Mouse (Mus musculus): Measurements from ENCODE around the gene Tsks.

- TF ChIP-seq CTCF (conservative IDR thresholded peaks at IDR 0.05; ENCODE audit: low read length) (no peak), POU5F1 (IDR thresholded peaks at IDR 0.05; ENCODE audit: borderline replicate concordance, low read length) (no peak)
These were observed 31.5 kb downstream of the Tsks start, which contains the start of gene Cpt1c for GRCm38 (mm10) chr7:44974383-44975116.

Data from E14TG2a.4 (cell line).